Mouse (Mus musculus) hindbrain, embryonic 16.5 days (tissue): ENCODE measurements around the gene Mrpl18. TPM values are rescaled to one million over a fixed set of nuclear protein-coding genes. Genes with fewer than 3 reads are reported as not detected.
"Not testable (repeated sequence)": the region's sequence is repeated elsewhere in the genome, so short reads cannot be mapped to it uniquely, and the experiment has no call there.

Experiments used
- ATAC-seq: fragments of 200-750 bp; cut with Nextera tagmentation; 2 replicates; pipeline ENCODE4 v1.8.0; 2017; ENCODE audit warnings: moderate TSS enrichment, moderate library complexity
- H3K27ac ChIP-seq: fragments of 300-500 bp; sonication (generic); 2 replicates; pipeline ENCODE4 v1.5.1; 2014; ENCODE audit warnings: low read depth, mild to moderate bottlenecking, control low read depth, low read length, moderate library complexity
- H3K27me3 ChIP-seq: fragments of 300-500 bp; sonication (generic); replicated peaks from 2 replicates; pipeline ENCODE4 v1.6.1; 2014; ENCODE audit warnings: low read length; ENCODE audit not compliant: control insufficient read depth, insufficient read depth
- H3K36me3 ChIP-seq: fragments of 300-500 bp; sonication (generic); 2 replicates; pipeline ENCODE4 v1.6.1; 2014; ENCODE audit warnings: mild to moderate bottlenecking, low read length, moderate library complexity, mixed read lengths; ENCODE audit not compliant: control insufficient read depth, insufficient read depth
- H3K4me1 ChIP-seq: fragments of 300-500 bp; sonication (generic); 2 replicates; pipeline ENCODE4 v1.6.1; 2014; ENCODE audit warnings: low read depth, low read length; ENCODE audit not compliant: control insufficient read depth, insufficient read depth
- H3K4me2 ChIP-seq: fragments of 300-500 bp; sonication (generic); 2 replicates; pipeline ENCODE4 v1.6.1; 2014; ENCODE audit warnings: mild to moderate bottlenecking, low read length, control low read depth, moderate library complexity
- H3K4me3 ChIP-seq: fragments of 300-500 bp; sonication (generic); 2 replicates; pipeline ENCODE4 v1.5.1; 2014; ENCODE audit warnings: mild to moderate bottlenecking, low read length, control low read depth, moderate library complexity
- H3K9ac ChIP-seq: fragments of 300-500 bp; sonication (generic); 2 replicates; pipeline ENCODE4 v1.6.1; 2014; ENCODE audit warnings: low read depth, mild to moderate bottlenecking, control low read depth, low read length, moderate library complexity
- H3K9me3 ChIP-seq: fragments of 300-500 bp; sonication (generic); 2 replicates; pipeline ENCODE4 v1.6.1; 2014; ENCODE audit warnings: mild to moderate bottlenecking, low read length, moderate library complexity; ENCODE audit not compliant: control insufficient read depth
- WGBS: fragments of 180-500 bp; shearing (Covaris S2); extraction: QIAGEN DNeasy Blood & Tissue Kit; methylation state at CpG from one replicate; pipeline ENCODE4 v1.1.7; 2014; 5-methylcytosine and 5-hydroxymethylcytosine counted together
- polyA plus RNA-seq: library from polyadenylated mRNA; unstranded; fragments of >200 nt; fragmentation: Nextera tagmentation; extraction: Ambion mirVana; gene quantifications from 2 replicates; pipeline ENCODE4 v1.2.1, GENCODE M21; 2015

Gene Mrpl18
- polyA plus RNA-seq, 1 experiment from 2014 or later, result 123 TPM

DNA sequence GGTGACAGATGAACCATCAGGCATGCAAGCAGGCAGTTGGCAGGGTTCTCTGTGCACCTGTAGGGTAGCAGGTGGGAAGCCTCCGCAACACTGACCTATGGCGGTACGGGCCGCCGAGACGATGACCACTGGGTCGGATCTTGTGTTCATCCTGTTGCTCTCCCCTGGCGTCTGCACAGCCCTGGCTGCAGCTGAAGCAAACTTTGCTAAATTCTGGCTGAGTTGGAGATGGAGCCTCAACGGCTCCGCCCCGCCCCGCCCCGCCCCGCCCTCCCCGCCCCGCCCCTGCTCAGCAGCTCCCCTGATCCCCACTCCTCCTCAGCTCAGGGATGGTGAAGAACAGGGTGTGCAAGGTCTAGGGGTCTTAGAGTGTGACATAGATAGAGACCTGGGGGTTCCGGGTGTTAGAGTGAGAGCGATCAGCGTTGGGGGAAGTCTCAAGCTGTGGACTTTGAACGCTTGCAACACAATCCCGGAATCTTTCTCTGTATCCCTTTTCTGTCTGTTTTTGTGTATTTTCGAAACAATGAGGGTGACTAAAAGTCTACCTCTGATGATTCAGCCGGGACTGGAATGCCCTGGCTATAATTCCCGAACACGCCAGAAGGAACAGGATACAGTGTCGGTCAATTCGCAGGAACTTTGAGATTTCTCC, 24.1 kb upstream of the Mrpl18 start, which contains the start of gene Acat3:
TSS of gene Acat3 (minus strand) at position 450 of the 655 bp plus-strand sequence.
- peak; percentile 58 for ATAC-seq
- H3K4me3 ChIP-seq, result peak within 1 kb of the TSS; percentile 11
- H3K27ac ChIP-seq, result no peak within 1 kb of the TSS
- peaks cover 18% of the 10 kb centered on the region for H3K36me3 ChIP-seq
- WGBS, result 16% methylated on average over 27 of the region's 27 CpGs
- H3K27me3 ChIP-seq, result no peaks in the 10 kb centered on the region
- no peaks in the 10 kb centered on the region for H3K9me3 ChIP-seq
- H3K9ac ChIP-seq, result peak within 1 kb of the TSS; percentile 47; the same call in 1 of the 2 replicates
- H3K4me1 ChIP-seq, result no peaks in the 10 kb centered on the region
- H3K4me2 ChIP-seq, result peak within 1 kb of the TSS; percentile 57

GRCm38 (mm10) chr17:12939377-12940148, 23.4 kb upstream of the Mrpl18 start:
- Histone ChIP-seq H3K36me3 (peaks cover 11% of the 10 kb centered on the region), H3K4me3 (peak overlapping the region; percentile 11), H3K4me2 (peak overlapping the region; percentile 57), H3K9ac (peak overlapping the region; percentile 47; the same call in 1 of the 2 replicates)
- H3K9me3 ChIP-seq, H3K27me3 ChIP-seq, H3K27ac ChIP-seq, H3K4me1 ChIP-seq: not testable (repeated sequence)
- ATAC-seq, result peak; percentile 73
- WGBS, result 30% methylated on average over 2 of the region's 12 CpGs

GRCm38 (mm10) chr17:12938077-12938476, 21.9 kb upstream of the Mrpl18 start:
- no peaks in the 10 kb centered on the region for H3K9me3 ChIP-seq
- no peak overlapping the region for H3K9ac ChIP-seq
- WGBS, result 50% methylated on average over 2 of the region's 2 CpGs
- no peaks in the 10 kb centered on the region for H3K4me1 ChIP-seq
- no peaks in the 10 kb centered on the region for H3K27me3 ChIP-seq
- no peak overlapping the region for H3K4me3 ChIP-seq
- H3K27ac ChIP-seq, result no peak overlapping the region
- peaks cover 8% of the 10 kb centered on the region for H3K36me3 ChIP-seq
- no peak for ATAC-seq
- H3K4me2 ChIP-seq, result no peak overlapping the region

- no peak for ATAC-seq
- H3K9ac ChIP-seq, result no peak overlapping the region
Measured at GRCm38 (mm10) chr17:12937412-12937970, 21.3 kb upstream of the Mrpl18 start.

GRCm38 (mm10) chr17:12935719-12936118, 19.6 kb upstream of the Mrpl18 start:
- H3K27ac ChIP-seq, result no peak overlapping the region
- WGBS, result 70% methylated on average over 4 of the region's 4 CpGs
- no peaks in the 10 kb centered on the region for H3K9me3 ChIP-seq
- H3K36me3 ChIP-seq, result no peaks in the 10 kb centered on the region
- no peak overlapping the region for H3K4me2 ChIP-seq
- H3K4me1 ChIP-seq, result no peaks in the 10 kb centered on the region
- no peak overlapping the region for H3K9ac ChIP-seq
- no peak for ATAC-seq
- H3K4me3 ChIP-seq, result no peak overlapping the region
- no peaks in the 10 kb centered on the region for H3K27me3 ChIP-seq

More at GRCm38 (mm10) chr17:12937412-12937970, 21.3 kb upstream of the Mrpl18 start:
- no peaks in the 10 kb centered on the region for H3K4me1 ChIP-seq
- H3K9me3 ChIP-seq, result no peaks in the 10 kb centered on the region
- WGBS, result 79% methylated on average over 2 of the region's 2 CpGs
- H3K27ac ChIP-seq, result no peak overlapping the region
- H3K4me3 ChIP-seq, result no peak overlapping the region
- no peak overlapping the region for H3K4me2 ChIP-seq
- H3K36me3 ChIP-seq, result peaks cover 2% of the 10 kb centered on the region
- no peaks in the 10 kb centered on the region for H3K27me3 ChIP-seq

DNA sequence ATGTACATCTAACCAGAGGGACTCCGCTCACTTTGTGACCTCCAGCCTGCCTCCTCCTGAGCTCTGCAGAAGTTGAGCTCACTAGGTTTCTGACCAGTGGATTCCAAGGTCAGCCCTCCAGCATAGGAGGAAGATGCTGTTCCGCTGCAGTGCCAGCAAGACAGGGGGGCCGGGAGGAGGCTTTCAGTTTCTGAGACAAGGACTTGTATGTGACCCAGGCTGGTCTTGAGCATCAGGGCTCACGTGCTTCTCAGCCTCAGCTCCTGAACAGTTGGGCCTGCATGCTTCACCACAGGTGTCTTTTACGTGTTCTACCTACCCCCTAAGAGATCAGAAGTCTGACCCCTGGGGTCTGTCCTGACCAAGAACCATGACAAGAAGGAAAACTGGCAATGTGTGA, 15.4 kb upstream of the Mrpl18 start:
- not testable (repeated sequence) for H3K4me1 ChIP-seq, H3K9me3 ChIP-seq, H3K27ac ChIP-seq, H3K36me3 ChIP-seq, H3K27me3 ChIP-seq, H3K4me3 ChIP-seq, ATAC-seq, H3K9ac ChIP-seq, H3K4me2 ChIP-seq
- 88% methylated on average over 5 of the region's 5 CpGs for WGBS

DNA sequence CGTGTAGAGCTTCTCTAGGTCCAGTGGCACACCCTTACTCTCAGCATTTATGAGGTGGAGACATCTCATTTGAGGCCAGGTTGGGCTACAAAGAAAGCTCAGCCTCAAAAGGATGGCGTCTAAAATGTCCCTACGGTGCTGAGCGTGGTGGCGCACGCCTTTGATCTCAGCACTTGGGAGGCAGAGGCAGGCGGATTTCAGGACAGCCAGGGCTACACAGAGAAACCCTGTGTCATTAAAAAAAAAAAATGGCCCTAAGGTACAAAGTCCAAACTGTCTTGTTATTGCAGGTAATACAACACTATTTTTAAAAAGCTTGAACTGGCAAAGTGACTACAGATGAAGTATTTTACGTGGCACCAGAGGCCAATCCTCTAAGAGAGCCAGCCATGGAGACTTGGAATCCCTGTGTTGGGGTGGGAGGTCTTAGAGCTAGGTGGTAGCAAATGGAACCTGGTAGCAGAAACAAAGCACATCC, 9.6 kb upstream of the Mrpl18 start:
- H3K4me1 ChIP-seq, result no peaks in the 10 kb centered on the region
- WGBS, result 92% methylated on average over 8 of the region's 8 CpGs
- no peak overlapping the region for H3K9ac ChIP-seq
- H3K27me3 ChIP-seq, result no peaks in the 10 kb centered on the region
- H3K4me3 ChIP-seq, result no peak overlapping the region
- H3K27ac ChIP-seq, result no peak overlapping the region
- H3K4me2 ChIP-seq, result no peak overlapping the region
- ATAC-seq, result no peak
- peaks cover 42% of the 10 kb centered on the region for H3K36me3 ChIP-seq
- no peaks in the 10 kb centered on the region for H3K9me3 ChIP-seq

DNA sequence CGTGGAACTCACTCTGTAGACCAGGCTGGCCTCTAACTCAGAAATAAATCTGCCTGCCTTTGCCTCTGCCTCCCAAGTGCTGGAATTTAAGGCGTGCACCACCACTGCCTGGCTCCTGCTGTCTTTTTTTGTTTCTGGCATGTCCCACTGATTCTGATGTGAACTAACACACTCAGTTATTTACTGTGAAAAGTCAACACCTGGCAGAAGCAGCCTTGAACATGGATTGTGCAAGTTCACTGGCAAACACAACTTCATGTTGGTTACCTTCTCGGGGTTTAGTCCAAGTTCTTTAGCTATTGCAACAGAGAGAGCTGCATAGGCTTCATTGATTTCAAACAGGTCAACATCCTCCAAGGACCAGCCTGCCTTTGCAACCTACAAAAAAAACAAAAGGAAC, 8.9 kb upstream of the Mrpl18 start:
- H3K4me2 ChIP-seq, result no peak overlapping the region
- no peak for ATAC-seq
- H3K36me3 ChIP-seq, result peaks cover 45% of the 10 kb centered on the region
- H3K9me3 ChIP-seq, result no peaks in the 10 kb centered on the region
- no peaks in the 10 kb centered on the region for H3K4me1 ChIP-seq
- WGBS, result 93% methylated on average over 3 of the region's 3 CpGs
- no peak overlapping the region for H3K9ac ChIP-seq
- H3K27ac ChIP-seq, result no peak overlapping the region
- H3K27me3 ChIP-seq, result no peaks in the 10 kb centered on the region
- no peak overlapping the region for H3K4me3 ChIP-seq

- no peaks in the 10 kb centered on the region for H3K9me3 ChIP-seq
- no peak overlapping the region for H3K4me3 ChIP-seq
- H3K36me3 ChIP-seq, result peaks cover 51% of the 10 kb centered on the region
- no peak overlapping the region for H3K9ac ChIP-seq
- no peak overlapping the region for H3K27ac ChIP-seq
- H3K4me2 ChIP-seq, result no peak overlapping the region
- WGBS, result 89% methylated on average over 1 of the region's 1 CpGs
- no peaks in the 10 kb centered on the region for H3K27me3 ChIP-seq
- ATAC-seq, result no peak
- H3K4me1 ChIP-seq, result peaks cover 6% of the 10 kb centered on the region
Measured at GRCm38 (mm10) chr17:12921073-12921472, 4.9 kb upstream of the Mrpl18 start.
